Mouse (Mus musculus): Measurements from ENCODE around the gene Rac1.
"Not testable (repeated sequence)": the region's sequence is repeated elsewhere in the genome, so short reads cannot be mapped to it uniquely, and the experiment has no call there.

The Rac1 gene

GRCm38 (mm10) chr5:143525454-143526225 is 2.2 kb downstream of the Rac1 start:
- no peak for DNase-seq

DNA sequence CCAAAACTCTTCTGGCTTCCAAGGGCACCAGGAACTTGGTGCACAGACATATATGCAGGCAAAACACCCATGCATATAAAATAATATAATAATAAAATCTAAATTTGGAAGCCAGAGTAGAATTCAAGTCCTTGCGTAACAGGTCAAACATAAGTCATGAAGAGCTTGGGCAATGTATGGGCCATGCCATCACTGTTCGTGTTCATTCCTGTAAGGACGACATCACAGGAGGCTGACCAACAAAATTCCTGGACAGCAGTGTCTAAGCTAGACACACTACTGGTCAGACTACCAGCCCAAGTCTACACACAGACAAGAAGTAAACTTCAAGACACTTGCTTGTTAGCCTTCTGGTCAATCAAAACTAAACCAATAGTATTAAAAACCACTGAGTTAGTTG is 5.0 kb downstream of the Rac1 start:
- no peak for DNase-seq

DNA sequence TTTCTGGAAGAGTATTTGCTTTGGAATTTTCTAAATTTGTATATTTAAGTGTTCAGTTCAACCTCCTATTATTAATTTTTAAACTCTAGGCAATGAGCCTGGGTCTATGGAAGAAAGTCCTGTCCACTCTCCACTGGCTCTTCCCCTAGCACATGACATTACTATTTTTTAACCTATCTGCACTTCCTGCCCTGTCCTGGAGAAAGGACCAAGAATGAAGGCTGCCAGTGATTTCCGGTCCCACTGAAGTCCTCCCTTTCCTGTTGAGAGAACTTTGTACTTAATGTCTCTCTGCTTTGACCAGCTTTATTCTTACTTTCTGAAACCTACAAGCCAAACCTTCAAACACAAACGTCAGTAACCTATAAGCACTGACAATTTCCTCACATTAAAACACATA is 7.4 kb downstream of the Rac1 start:
- no peak for DNase-seq

GRCm38 (mm10) chr5:143518045-143518591 is 9.7 kb downstream of the Rac1 start:
- no peak for DNase-seq

DNA sequence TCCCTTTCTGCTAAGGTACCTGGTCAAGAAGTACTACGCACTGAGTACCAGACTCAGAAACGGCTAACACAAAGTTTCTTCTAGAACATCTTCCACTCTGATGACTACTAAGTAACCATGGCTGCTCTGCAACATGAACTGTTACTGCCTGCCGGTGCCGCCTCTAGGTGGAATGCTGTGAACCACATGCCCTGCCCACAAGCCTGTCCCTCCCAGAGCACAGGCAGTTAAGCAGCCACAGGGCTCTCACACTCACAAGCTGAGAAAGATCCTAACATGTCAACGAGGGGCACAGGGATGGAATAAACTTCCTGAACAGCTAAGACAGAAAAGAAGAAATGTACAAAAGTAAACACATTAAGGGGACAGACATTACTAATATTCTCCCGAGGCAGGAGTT is 10.4 kb downstream of the Rac1 start:
- DNase-seq, result no peak

DNA sequence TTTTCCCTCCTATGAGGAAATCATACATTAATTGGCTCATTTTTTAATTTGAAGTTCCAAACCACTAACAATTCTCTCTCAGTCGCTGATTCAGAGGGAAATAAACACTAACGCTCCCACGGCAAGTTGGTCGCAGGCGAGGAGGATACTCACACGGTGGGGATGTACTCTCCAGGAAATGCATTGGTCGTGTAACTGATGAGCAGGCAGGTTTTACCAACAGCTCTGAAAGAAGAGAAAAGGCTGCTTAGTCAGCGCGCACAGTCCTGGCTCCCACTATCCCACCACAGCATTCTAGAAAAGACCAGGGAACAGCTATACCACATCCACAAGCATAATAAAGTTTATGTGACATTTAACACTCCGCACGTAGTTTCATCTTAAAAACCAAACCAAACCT is 10.8 kb downstream of the Rac1 start:
- DNase-seq, result no peak

- DNase-seq, result no peak
These were observed 13.0 kb downstream of the Rac1 start for GRCm38 (mm10) chr5:143514878-143515277.

- DNase-seq, result no peak
These were observed 15.5 kb downstream of the Rac1 start for GRCm38 (mm10) chr5:143512305-143512704.

GRCm38 (mm10) chr5:143511577-143511976 is 16.3 kb downstream of the Rac1 start:
- no peak for DNase-seq

DNA sequence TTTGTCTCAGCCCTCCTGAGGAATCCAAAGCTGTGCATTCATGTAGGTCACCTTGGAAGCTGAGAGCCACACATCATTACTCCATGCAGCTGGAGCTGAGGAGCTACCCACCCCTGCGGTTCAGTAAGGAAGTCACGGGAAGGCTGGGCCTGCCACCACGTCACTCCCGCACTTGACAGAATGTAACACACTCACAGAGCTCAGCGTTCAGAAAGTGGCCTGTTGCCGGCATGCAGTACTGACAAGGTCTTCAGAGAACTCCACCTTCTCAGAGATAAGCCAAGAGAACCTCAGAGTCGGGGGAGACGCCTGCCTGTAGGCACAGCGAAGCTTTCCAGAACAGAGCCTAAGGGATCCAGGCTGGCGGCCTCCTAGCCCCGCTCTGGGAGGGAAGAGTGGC is 18.1 kb downstream of the Rac1 start:
- DNase-seq, result no peak

DNA sequence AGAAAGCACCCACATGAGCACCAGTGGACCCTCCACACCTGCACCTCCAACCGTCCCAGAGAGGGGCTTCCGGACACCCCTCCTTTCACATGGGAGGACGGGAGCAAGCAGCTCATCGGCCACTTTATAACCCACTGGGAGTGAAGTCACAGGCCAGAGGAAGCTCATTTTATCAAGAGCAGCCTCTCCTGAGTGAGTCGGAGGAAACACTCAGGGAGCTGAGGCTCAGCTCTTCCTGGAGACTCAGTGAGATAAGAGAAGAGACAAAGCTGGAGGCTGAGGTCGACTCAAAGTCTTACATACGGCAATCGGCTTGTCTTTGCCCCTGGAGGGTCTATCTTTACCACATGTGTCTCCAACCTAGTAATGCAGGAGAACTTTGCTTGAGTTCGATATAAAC is 18.5 kb downstream of the Rac1 start:
- no peak for DNase-seq

DNA sequence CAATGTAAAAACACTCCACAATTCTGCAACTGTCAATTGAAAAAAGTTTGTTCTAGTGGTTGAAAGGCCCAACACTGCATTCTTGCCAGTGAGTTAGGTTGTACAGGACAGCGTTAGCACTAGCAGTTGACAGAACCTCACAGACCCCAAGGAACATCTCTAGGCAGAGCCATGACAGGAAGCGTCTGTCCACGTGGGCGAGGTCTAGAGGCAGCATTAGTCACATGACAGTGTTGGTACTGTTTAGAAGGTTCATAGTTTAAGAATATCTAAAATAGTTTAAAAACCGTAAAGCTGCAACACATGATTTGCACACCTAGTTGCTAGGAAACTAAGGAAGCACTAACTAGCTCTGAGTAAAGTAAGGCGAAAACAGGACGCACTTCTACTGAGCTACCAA is 22.3 kb downstream of the Rac1 start:
- DNase-seq, result no peak

DNA sequence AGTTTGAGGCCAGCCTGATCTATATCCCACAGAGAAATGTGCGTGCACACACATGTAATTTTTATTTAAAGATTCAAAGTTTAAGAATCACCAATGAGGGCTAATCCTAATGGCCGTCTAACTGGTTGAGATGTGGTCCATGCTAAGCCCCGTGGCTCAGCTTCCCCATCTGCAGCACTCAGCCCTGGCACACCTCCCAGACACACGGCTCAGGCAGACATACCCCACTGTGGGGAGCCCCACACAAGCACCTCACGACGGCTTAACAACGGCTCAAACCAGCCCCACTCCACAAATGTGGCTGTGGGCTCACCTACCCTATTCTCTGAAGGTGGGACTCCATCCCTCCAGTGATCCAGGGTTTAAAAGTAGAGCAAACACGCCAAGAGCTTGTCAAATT is 22.8 kb downstream of the Rac1 start:
- DNase-seq, result no peak

- DNase-seq, result no peak
These were observed 23.4 kb downstream of the Rac1 start for GRCm38 (mm10) chr5:143504453-143504852.

DNA sequence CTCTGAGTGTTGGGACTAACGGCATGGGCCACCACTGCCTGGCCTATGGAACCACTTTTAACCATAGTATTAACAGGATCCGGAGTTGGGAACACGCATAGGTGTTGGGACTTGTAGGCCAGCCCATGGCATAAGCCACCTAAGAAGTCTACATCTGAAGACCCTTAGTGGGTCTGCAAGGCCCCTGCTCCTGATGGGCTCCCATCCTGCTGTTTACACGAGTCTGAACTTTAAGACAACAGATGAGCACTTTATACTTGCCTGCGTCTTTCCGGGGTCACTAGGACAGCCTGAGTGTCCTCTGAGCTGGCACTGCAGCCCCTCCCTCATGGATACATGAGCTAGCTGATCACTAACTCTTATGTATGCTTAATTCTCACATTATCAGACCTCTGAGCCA is 24.1 kb downstream of the Rac1 start:
- DNase-seq, result no peak

- no peak for DNase-seq
These were observed 24.8 kb downstream of the Rac1 start for GRCm38 (mm10) chr5:143502899-143503557.

DNA sequence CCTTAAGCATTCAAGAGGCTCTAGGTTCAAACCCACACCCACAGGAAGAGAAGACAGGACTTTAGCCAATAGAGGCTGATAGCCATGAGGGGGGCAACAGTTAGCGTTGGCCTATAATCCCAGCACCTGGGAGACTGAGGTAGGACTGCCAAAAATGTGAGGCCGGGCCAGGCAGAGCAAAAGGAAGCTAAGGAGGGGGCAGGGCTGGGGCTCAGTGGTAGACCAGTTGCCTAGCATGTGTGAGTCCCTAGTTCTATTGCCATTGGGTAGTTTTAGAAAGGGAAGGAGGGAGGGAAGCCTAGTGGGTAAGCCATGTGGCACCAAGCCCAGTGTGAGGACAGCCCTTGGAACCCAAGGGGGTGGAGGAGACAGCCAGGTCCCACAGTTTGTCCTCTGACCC is 26.2 kb downstream of the Rac1 start:
- DNase-seq, result no peak

GRCm38 (mm10) chr5:143501140-143501539 is 26.7 kb downstream of the Rac1 start:
- DNase-seq, result no peak

- not testable (repeated sequence) for DNase-seq
These were observed 27.1 kb downstream of the Rac1 start for GRCm38 (mm10) chr5:143500711-143501110.

DNA sequence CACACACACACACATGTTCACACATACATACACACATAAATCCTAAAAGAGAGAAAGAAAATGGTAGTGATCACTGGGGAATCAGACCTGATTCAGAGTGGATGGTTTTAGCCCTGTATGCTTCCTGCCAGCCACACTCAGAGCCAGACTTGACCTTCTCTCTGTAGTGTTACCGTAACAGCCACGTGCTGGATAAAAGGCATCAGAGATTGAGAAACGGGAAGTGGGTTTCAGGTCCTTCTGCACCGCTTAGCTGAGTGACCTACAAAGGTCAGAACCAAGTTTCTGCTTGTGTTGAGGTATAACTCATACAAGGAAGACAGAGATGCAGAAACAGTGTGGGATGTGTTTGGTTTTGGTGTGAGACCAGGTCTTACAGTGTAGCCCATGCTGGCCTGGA is 28.1 kb downstream of the Rac1 start:
- DNase-seq, result no peak

- no peak for DNase-seq
These were observed 28.6 kb downstream of the Rac1 start for GRCm38 (mm10) chr5:143499197-143499596.

GRCm38 (mm10) chr5:143497451-143497850 is 30.4 kb downstream of the Rac1 start:
- DNase-seq, result no peak

DNA sequence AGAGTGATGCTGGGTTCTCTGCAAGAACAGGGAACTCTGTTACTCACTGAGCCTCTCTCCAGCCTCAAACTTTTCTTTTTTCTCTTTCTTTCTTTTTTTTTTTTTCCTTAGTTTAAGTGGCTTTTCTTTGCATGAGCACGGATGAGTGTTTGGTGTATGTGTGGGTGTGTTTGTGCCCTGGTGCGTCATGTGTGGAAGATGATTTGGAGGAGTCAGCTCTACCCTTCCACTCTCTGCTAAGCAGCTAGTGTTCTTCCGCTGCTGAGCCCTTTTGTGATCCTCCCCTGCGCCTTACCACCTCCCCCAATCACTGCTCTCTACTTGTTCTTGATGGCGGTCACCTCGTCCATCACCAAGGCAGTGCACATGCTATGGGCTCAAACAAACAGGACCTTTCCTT is 32.1 kb downstream of the Rac1 start:
- no peak for DNase-seq

DNA sequence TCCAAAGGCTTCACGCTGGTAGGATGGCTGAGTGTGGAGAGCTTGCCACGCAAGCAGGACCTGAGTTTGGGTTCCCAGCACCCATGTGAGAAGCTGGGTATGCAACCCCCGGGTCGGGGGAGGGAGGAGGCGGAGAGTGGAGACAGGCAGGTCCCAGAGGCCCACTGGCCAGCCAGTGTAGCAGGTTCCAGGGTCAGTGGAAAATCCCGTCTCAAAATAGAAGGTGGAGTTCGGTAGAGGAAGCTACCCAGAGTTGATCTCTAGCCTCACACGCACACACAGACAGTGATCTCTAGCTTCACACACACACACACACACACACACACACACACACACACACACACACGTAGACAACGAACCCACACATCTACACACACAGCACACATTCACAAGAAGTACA is 34.7 kb downstream of the Rac1 start:
- no peak for DNase-seq

DNA sequence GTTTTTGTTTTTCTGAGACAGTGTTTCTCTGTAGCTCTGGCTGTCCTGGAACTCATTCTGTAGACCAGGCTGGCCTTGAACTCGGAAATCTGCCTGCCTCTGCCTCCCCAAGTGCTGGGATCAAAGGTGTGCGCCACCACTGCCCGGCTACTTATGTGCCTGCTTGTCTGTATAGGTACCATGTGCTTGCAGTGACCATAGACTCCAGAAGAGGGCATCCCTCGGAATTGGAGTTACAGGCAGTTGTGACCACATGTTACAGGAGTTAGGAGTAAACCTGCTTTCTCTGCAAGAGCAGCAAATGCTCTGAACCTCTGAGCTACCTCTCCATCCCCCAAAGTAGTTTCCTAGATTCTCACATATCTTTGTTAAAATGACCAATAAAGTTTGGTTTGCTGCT is 36.1 kb downstream of the Rac1 start:
- no peak for DNase-seq

All from right cerebral cortex, postnatal 14 days (tissue).